Mouse (Mus musculus) brain, embryonic 14.5 days (tissue): ENCODE data around the gene Fgd3.

Experiments
- CTCF ChIP-seq: fragments of 200-500 bp; IDR thresholded peaks from 2 replicates; pipeline ENCODE4 v1.5.1; 2012; ENCODE audit warnings: inconsistent platforms, mild to moderate bottlenecking, moderate library complexity, borderline replicate concordance; ENCODE audit not compliant: insufficient read depth, insufficient read length; ENCODE audit errors: extremely low read depth
- POLR2A ChIP-seq: fragments of 200-500 bp; IDR thresholded peaks from 2 replicates; pipeline ENCODE4 v1.6.1; 2012; ENCODE audit warnings: mild to moderate bottlenecking, inconsistent platforms, borderline replicate concordance; ENCODE audit not compliant: poor library complexity, insufficient read depth, insufficient read length, severe bottlenecking; ENCODE audit errors: extremely low read depth

GRCm38 (mm10) chr13:49342723-49343100 lies 22.6 kb upstream of the Fgd3 start:
- no peak for TF ChIP-seq CTCF
- no peak for TF ChIP-seq POLR2A
